Mouse (Mus musculus): ENCODE results near the gene Metap2.

The Metap2 gene

DNA sequence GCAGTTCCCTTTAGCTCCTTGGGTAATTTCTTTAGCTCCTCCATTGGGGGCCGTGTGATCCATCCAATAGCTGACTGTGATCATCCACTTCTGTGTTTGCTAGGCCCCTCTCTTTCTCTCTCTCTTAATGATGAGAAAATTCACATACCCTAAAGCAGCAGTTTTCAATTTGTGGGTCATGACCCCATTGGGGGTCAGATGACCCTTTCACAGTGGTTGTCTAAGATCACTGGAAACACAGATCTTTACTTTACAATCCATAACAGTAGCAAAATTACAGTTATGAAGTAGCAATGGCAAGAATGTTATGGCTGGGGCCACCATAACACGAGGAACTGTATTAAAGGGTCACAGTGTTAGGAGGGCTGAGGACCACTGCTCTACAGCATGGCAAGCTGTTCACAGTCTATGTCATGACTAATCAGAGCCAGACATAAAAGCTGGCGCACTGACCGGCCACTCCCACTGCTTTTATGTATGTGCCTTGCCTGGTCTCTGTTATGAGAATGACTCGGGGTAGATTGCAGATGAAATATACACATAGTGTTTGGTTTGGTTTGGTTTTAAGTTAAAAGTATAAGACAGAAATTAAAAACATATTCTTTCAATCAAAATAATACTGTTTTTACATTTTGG, 13.0 kb upstream of the Metap2 start:
- DNase-seq (ENCODE audit: low spot score) = no peak

GRCm38 (mm10) chr10:93909015-93909414, 12.1 kb upstream of the Metap2 start:
- no peak for DNase-seq (ENCODE audit: low spot score)

GRCm38 (mm10) chr10:93908540-93908939, 11.6 kb upstream of the Metap2 start:
- DNase-seq (ENCODE audit: low spot score) = no peak

GRCm38 (mm10) chr10:93907376-93907775, 10.5 kb upstream of the Metap2 start:
- no peak for DNase-seq (ENCODE audit: low spot score)

DNA sequence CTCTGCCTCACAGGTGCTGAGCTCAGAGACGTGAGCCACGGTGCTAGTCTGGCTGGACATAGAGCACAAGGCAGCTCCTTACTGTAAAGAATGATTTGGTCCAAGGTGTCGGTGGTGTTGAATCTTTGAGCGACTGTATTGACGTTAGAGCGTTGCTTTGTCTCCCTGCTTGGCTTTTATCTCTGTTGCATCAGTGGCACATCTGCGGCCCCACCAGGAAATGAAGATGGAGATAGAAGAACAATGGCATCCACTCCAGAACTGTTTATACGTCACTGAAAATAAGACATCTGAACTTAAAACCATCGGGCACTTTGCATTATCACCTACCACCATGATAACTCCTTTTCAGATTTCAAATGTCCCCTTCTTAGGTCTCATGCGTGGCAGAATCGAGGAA, 3.0 kb upstream of the Metap2 start:
- no peak for DNase-seq (ENCODE audit: low spot score)

DNA sequence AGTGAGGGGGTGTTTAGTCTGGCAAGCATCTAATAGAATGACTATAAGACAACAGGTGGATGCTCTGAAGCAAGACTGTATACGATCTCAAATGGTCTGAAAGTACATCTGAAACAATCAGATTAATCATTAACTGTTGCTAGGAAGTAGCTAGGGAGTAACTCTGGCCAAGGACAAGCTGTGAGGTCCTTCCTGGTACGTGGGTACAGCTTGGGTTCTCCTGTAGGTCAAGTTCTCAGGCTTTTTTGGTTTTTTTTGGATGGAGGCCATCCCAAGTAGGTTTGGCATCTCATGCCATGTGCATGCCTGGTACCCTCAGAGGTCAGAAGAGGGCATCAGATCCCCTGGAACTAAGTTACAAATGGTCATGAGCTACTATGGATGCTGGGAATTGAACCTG, 2.4 kb upstream of the Metap2 start:
- no peak for DNase-seq (ENCODE audit: low spot score)

- DNase-seq (ENCODE audit: low spot score) = no peak
These were observed 4.3 kb downstream of the Metap2 start for GRCm38 (mm10) chr10:93892551-93892950.

DNA sequence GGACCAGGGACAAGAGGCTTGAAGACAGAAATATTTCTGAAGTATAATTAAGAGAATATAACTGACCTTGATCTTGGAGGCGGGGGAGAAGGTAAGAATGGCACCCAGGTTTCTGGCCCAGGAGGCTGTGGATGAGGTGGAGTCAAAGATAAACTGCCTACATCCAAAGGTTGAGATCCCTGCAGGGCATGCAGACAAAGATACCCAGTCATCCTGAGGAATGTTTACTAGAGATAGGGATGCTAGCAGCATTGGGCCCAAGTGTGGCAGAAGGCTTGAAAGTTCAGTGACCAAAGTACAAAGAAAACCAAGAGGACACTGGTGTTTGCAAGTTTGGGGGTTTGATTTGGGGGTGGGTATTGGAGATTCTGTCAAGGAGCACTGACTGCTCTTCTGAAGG, 5.9 kb downstream of the Metap2 start:
- DNase-seq (ENCODE audit: low spot score) = no peak

GRCm38 (mm10) chr10:93890565-93890964, 6.3 kb downstream of the Metap2 start:
- no peak for DNase-seq (ENCODE audit: low spot score)

DNA sequence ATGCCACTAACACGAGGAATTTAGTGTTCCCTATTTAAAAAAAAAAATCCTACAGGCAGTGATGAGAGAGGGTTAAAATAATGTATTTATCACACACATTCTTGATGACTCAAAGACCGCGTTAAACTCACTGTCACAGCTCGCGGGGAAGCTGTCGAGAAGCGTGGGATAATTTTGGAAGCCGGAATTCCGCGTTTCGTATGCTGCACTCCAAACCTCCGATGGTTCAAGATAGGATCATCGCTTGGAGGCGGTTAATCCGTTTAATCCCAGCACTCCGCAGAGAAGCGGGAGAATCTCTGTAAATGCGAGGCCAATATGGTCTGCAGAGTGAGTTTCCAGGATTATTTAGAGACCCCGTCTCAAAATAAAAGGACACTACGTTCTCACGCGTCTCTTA, 6.9 kb downstream of the Metap2 start:
- peak; percentile 59 for DNase-seq (ENCODE audit: low spot score)

GRCm38 (mm10) chr10:93889579-93889950, 7.3 kb downstream of the Metap2 start:
- DNase-seq (ENCODE audit: low spot score) = peak; percentile 93

DNA sequence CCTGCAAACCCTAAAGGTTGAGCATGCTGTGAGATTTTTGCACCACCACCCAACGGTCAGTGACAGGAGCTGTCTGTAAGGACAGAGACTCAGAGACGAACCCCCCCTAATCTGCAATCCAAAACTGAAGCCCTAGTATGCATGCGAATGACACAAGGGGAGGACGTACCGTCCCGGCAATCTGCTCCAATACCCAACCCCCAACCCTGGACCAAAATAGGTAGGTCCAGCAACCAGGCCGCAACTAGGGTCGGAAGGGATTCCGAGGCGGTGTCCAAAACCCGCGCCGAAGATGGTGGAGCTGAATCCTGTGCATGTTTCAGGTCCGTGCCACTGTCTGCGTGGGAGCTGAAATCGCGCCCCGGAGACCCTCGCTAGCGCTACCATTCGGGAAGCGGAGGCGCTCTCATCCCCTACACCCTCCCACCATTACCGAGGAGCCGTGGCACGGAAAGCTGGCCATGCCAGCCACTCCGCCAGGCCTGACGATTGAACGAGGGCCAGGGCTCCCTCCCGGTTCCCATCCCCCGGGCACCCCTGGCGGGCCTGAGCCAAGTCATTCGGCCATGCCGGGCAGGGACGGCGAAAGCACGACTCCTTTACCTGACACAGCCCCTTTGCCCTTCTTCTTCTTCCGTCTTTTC, 7.8 kb downstream of the Metap2 start:
- peak; percentile 55 for DNase-seq (ENCODE audit: low spot score)

DNA sequence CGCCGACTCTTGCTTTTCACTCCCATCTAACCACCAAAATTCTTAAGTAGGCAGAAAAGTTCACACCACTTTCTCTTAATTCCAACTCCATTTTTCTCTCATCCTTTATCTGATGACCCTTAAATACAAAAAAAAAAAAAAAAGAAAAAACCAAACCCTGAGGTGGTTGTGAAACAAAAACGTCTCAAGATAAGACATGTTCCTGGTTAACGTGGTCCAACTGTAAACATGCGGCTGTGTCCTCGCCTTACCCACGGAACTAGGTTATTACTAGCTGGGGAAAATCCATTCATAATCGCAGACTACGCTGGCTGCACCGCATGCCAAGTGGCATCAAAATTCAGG, 8.3 kb downstream of the Metap2 start:
- no peak for DNase-seq (ENCODE audit: low spot score)

- no peak for DNase-seq (ENCODE audit: low spot score)
These were observed 10.9 kb downstream of the Metap2 start for GRCm38 (mm10) chr10:93885839-93886477.

DNA sequence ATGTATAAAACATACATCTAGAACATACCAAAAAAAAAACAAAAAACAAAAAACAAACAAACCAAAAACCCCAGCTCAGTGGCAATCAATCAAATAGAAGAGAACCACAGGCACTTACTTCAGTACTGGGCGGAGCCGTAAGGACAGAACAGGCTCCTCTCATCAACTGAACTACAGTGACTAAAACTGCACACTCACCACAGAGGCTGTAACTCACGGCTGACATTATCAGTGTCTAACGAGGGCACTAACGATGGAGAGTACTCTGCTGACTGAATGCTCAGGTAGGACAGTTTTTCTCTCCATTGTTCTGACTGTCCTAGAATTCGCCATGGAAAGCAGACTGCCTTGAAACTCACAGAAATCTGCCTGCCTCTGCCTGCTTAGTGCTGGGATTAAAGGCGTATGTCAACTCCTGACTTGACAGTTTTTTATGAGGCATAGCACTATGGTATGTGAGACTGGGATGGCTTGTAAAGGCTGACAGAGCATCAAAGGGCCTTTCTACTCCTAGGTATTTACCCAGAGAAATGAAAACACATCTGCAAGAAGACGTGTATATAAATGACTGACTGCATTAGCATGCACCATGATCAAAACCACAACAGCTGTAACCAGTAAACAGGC, 14.0 kb downstream of the Metap2 start:
- DNase-seq (ENCODE audit: low spot score) = no peak

- DNase-seq (ENCODE audit: low spot score) = no peak
These were observed 15.0 kb downstream of the Metap2 start for GRCm38 (mm10) chr10:93881918-93882317.

GRCm38 (mm10) chr10:93878732-93879131, 18.2 kb downstream of the Metap2 start:
- no peak for DNase-seq (ENCODE audit: low spot score)

DNA sequence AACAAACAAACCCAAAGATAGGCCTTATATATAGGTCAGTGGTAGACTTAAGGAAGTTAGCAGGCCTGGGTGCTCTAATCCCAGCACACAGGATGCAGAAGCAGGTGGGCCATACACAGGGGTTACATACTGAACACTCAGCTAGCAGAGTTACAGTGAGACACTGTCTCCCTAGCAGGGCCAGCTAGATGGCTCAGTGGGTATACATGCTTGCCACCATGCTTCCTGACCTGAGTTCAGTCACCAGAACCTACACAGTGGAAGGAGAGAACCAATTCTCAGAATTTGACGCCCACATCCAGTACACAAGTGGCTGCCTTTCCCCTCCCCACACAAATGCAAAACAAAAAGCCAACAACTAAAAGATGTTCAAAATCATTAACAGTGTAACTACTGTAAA, 20.1 kb downstream of the Metap2 start:
- no peak for DNase-seq (ENCODE audit: low spot score)

GRCm38 (mm10) chr10:93868886-93869285, 28.0 kb downstream of the Metap2 start:
- DNase-seq (ENCODE audit: low spot score) = no peak

- no peak for DNase-seq (ENCODE audit: low spot score)
These were observed 28.5 kb downstream of the Metap2 start for GRCm38 (mm10) chr10:93868401-93868800.

- no peak for DNase-seq (ENCODE audit: low spot score)
These were observed 40.8 kb downstream of the Metap2 start for GRCm38 (mm10) chr10:93856095-93856494.

GRCm38 (mm10) chr10:93855126-93855525, 41.8 kb downstream of the Metap2 start:
- DNase-seq (ENCODE audit: low spot score) = no peak

GRCm38 (mm10) chr10:93846706-93847105, 50.2 kb downstream of the Metap2 start:
- no peak for DNase-seq (ENCODE audit: low spot score)

Data from retina, embryonic 14.5 days (tissue).